Mouse (Mus musculus): ENCODE measurements around the gene Rps3. TPM values are rescaled to one million over a fixed set of nuclear protein-coding genes. Genes with fewer than 3 reads are reported as not detected.

Rps3 gene
- polyA plus RNA-seq, 2 experiments: 661 to 811 TPM

- WGBS (ENCODE audit: insufficient replicate concordance): 67% methylated on average over 1 of the region's 1 CpGs
- DNase-seq (ENCODE audit: low read depth in 3 of 3, low spot score in 3 of 3): no peak
- peaks cover 4 to 9% of the 10 kb centered on the region in 2 experiments for H3K4me1 ChIP-seq (replicated peaks; ENCODE audit: control insufficient read depth in 2 of 2, insufficient read depth in 2 of 2, low read length in 1 of 2)
These were observed 40.3 kb upstream of the Rps3 start for GRCm38 (mm10) chr7:99523837-99524236.

GRCm38 (mm10) chr7:99523121-99523520 is 39.6 kb upstream of the Rps3 start:
- H3K36me3 ChIP-seq (replicated peaks; ENCODE audit: control insufficient read depth, insufficient read depth, low read depth): no peaks in the 10 kb centered on the region
- no peak overlapping the region for H3K9ac ChIP-seq (replicated peaks)
- WGBS (ENCODE audit: insufficient replicate concordance): 80% methylated on average over 8 of the region's 8 CpGs
- ATAC-seq (ENCODE audit: insufficient read depth) (no peak), DNase-seq (ENCODE audit: low read depth in 3 of 3, low spot score in 3 of 3) (no peak)
- TF ChIP-seq EP300 (IDR thresholded peaks at IDR 0.05; ENCODE audit: low read depth) (no peak), CTCF (IDR thresholded peaks at IDR 0.05; ENCODE audit: low read depth) (no peak)
- peaks cover 5 to 7% of the 10 kb centered on the region in 2 experiments for H3K4me1 ChIP-seq (replicated peaks; ENCODE audit: control insufficient read depth in 2 of 2, insufficient read depth in 2 of 2, low read length in 1 of 2)
- H3K27me3 ChIP-seq (ENCODE audit: control insufficient read depth, insufficient read depth, low read length): no peaks in the 10 kb centered on the region
- H3K4me3 ChIP-seq (ENCODE audit: insufficient read depth in 1 of 2, low read depth in 2 of 2, low read length in 2 of 2): no peak overlapping the region
- no peaks in the 10 kb centered on the region for H3K9me3 ChIP-seq (ENCODE audit: control insufficient read depth, low read length)
- H3K27ac ChIP-seq: no peak overlapping the region
- no peak overlapping the region for H3K4me2 ChIP-seq (ENCODE audit: low read depth)

More at GRCm38 (mm10) chr7:99523837-99524236, 40.3 kb upstream of the Rps3 start:
- Histone ChIP-seq H3K4me3 (ENCODE audit: insufficient read depth in 1 of 2, low read depth in 2 of 2, low read length in 2 of 2) (no peak overlapping the region), H3K4me2 (ENCODE audit: low read depth) (no peak overlapping the region), H3K36me3 (replicated peaks; ENCODE audit: control insufficient read depth, insufficient read depth, low read depth) (no peaks in the 10 kb centered on the region), H3K27me3 (ENCODE audit: control insufficient read depth, insufficient read depth, low read length) (no peaks in the 10 kb centered on the region), H3K9me3 (ENCODE audit: control insufficient read depth, low read length) (no peaks in the 10 kb centered on the region), H3K27ac (no peak overlapping the region), H3K9ac (replicated peaks) (0 out of 2 replicates have a peak overlapping the region, but pooled peaks have one; percentile 5)
- ATAC-seq (ENCODE audit: insufficient read depth): no peak
- no peak for TF ChIP-seq CTCF (IDR thresholded peaks at IDR 0.05; ENCODE audit: low read depth)
- no peak for TF ChIP-seq EP300 (IDR thresholded peaks at IDR 0.05; ENCODE audit: low read depth)

- H3K9me3 ChIP-seq (ENCODE audit: control insufficient read depth, low read length): no peaks in the 10 kb centered on the region
- WGBS (ENCODE audit: insufficient replicate concordance): 60% methylated on average over 4 of the region's 4 CpGs
- ATAC-seq (ENCODE audit: insufficient read depth) (no peak), DNase-seq (ENCODE audit: low read depth in 3 of 3, low spot score in 3 of 3) (no peak)
- TF ChIP-seq CTCF (IDR thresholded peaks at IDR 0.05; ENCODE audit: low read depth): no peak
- no peak overlapping the region for H3K9ac ChIP-seq (replicated peaks)
- no peak overlapping the region for H3K4me3 ChIP-seq (ENCODE audit: insufficient read depth in 1 of 2, low read depth in 2 of 2, low read length in 2 of 2)
- no peaks in the 10 kb centered on the region for H3K27me3 ChIP-seq (ENCODE audit: control insufficient read depth, insufficient read depth, low read length)
- no peaks in the 10 kb centered on the region for H3K36me3 ChIP-seq (replicated peaks; ENCODE audit: control insufficient read depth, insufficient read depth, low read depth)
- H3K4me1 ChIP-seq (replicated peaks; ENCODE audit: control insufficient read depth in 2 of 2, insufficient read depth in 2 of 2, low read length in 1 of 2): peaks cover 25 to 30% of the 10 kb centered on the region in 2 experiments
- H3K27ac ChIP-seq: no peak overlapping the region
- no peak overlapping the region for H3K4me2 ChIP-seq (ENCODE audit: low read depth)
These were observed 35.6 kb upstream of the Rps3 start for GRCm38 (mm10) chr7:99518954-99519644.

GRCm38 (mm10) chr7:99516814-99517157 is 33.2 kb upstream of the Rps3 start:
- DNase-seq (ENCODE audit: low read depth in 3 of 3, low spot score in 3 of 3): peak in 1 of 3 experiments; percentile 60
- Histone ChIP-seq H3K27me3 (ENCODE audit: control insufficient read depth, insufficient read depth, low read length) (no peaks in the 10 kb centered on the region), H3K4me2 (ENCODE audit: low read depth) (peak overlapping the region; percentile 52), H3K4me1 (replicated peaks; ENCODE audit: control insufficient read depth in 2 of 2, insufficient read depth in 2 of 2, low read length in 1 of 2) (peaks cover 25 to 30% of the 10 kb centered on the region in 2 experiments), H3K9ac (replicated peaks) (peak overlapping the region; percentile 24), H3K27ac (peak overlapping the region; percentile 80), H3K9me3 (ENCODE audit: control insufficient read depth, low read length) (no peaks in the 10 kb centered on the region), H3K4me3 (ENCODE audit: insufficient read depth in 1 of 2, low read depth in 2 of 2, low read length in 2 of 2) (no peak overlapping the region), H3K36me3 (replicated peaks; ENCODE audit: control insufficient read depth, insufficient read depth, low read depth) (no peaks in the 10 kb centered on the region)
- TF ChIP-seq EP300 (IDR thresholded peaks at IDR 0.05; ENCODE audit: low read depth) (no peak), CTCF (IDR thresholded peaks at IDR 0.05; ENCODE audit: low read depth) (no peak)
- ATAC-seq (ENCODE audit: insufficient read depth): peak; percentile 95
- 13% methylated on average over 3 of the region's 3 CpGs for WGBS (ENCODE audit: insufficient replicate concordance)

GRCm38 (mm10) chr7:99516092-99516813 is 32.7 kb upstream of the Rps3 start:
- peaks cover 25 to 30% of the 10 kb centered on the region in 2 experiments for H3K4me1 ChIP-seq (replicated peaks; ENCODE audit: control insufficient read depth in 2 of 2, insufficient read depth in 2 of 2, low read length in 1 of 2)
- TF ChIP-seq EP300 (IDR thresholded peaks at IDR 0.05; ENCODE audit: low read depth) (no peak), CTCF (IDR thresholded peaks at IDR 0.05; ENCODE audit: low read depth) (no peak)
- peak overlapping the region; percentile 80 for H3K27ac ChIP-seq
- no peaks in the 10 kb centered on the region for H3K9me3 ChIP-seq (ENCODE audit: control insufficient read depth, low read length)
- ATAC-seq (ENCODE audit: insufficient read depth) (peak; percentile 54), DNase-seq (ENCODE audit: low read depth in 3 of 3, low spot score in 3 of 3) (no peak)
- H3K36me3 ChIP-seq (replicated peaks; ENCODE audit: control insufficient read depth, insufficient read depth, low read depth): no peaks in the 10 kb centered on the region
- 48% methylated on average over 9 of the region's 9 CpGs for WGBS (ENCODE audit: insufficient replicate concordance)
- H3K4me2 ChIP-seq (ENCODE audit: low read depth): peak overlapping the region; percentile 52
- peak overlapping the region; percentile 25; the same call in 1 of the 2 replicates for H3K9ac ChIP-seq (replicated peaks)
- H3K4me3 ChIP-seq (ENCODE audit: insufficient read depth in 1 of 2, low read depth in 2 of 2, low read length in 2 of 2): no peak overlapping the region
- H3K27me3 ChIP-seq (ENCODE audit: control insufficient read depth, insufficient read depth, low read length): no peaks in the 10 kb centered on the region

Data from liver, embryonic 14.5 days (tissue).